Mouse (Mus musculus): ENCODE data around the gene Prpf38b. TPM values are rescaled to one million over a fixed set of nuclear protein-coding genes. Genes with fewer than 3 reads are reported as not detected.
"Not testable (repeated sequence)": the region's sequence is repeated elsewhere in the genome, so short reads cannot be mapped to it uniquely, and the experiment has no call there.

Prpf38b gene
- polyA plus RNA-seq, 1 experiment: 103 TPM

- TF ChIP-seq POLR2A (IDR thresholded peaks at IDR 0.05; ENCODE audit: low read depth, low read length) (no peak), CTCF (IDR thresholded peaks at IDR 0.05; ENCODE audit: borderline replicate concordance, insufficient read depth, low read length) (no peak)
- H3K4me1 ChIP-seq (ENCODE audit: control insufficient read depth, insufficient read depth, low read length): no peaks in the 10 kb centered on the region
- no peak overlapping the region for H3K27ac ChIP-seq (ENCODE audit: insufficient read depth, low read length)
- H3K4me3 ChIP-seq (ENCODE audit: insufficient read depth, low read length): no peak overlapping the region
Measured at GRCm38 (mm10) chr3:108865676-108866075, 45.9 kb downstream of the Prpf38b start.

DNA sequence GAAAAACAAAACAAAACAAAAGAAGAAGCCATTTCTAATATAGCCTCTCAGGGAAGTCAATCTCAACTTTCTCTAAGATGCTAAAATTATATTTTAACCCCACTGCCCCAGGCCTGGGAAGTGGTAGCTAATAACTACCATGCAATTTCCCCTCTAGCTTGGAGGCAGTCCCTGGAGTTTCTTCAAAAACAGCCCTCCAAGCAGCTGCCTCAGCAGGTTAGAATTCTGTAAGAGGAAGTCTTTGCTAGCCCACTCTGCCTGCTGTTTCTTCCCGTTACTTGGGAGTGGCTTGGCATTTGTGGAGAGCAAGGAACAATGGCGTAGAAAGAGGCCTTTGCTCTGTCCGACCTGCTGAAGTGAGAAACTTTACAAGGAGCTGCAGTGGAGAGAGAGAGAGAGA lies 46.4 kb downstream of the Prpf38b start:
- no peak overlapping the region for H3K4me3 ChIP-seq (ENCODE audit: insufficient read depth, low read length)
- H3K4me1 ChIP-seq (ENCODE audit: control insufficient read depth, insufficient read depth, low read length): no peaks in the 10 kb centered on the region
- no peak overlapping the region for H3K27ac ChIP-seq (ENCODE audit: insufficient read depth, low read length)
- no peak for TF ChIP-seq CTCF (IDR thresholded peaks at IDR 0.05; ENCODE audit: borderline replicate concordance, insufficient read depth, low read length)
- TF ChIP-seq POLR2A (IDR thresholded peaks at IDR 0.05; ENCODE audit: low read depth, low read length): no peak

GRCm38 (mm10) chr3:108863091-108863490 lies 48.4 kb downstream of the Prpf38b start:
- Histone ChIP-seq H3K4me3 (ENCODE audit: insufficient read depth, low read length) (no peak overlapping the region), H3K27ac (ENCODE audit: insufficient read depth, low read length) (no peak overlapping the region), H3K4me1 (ENCODE audit: control insufficient read depth, insufficient read depth, low read length) (no peaks in the 10 kb centered on the region)
- no peak for TF ChIP-seq CTCF (IDR thresholded peaks at IDR 0.05; ENCODE audit: borderline replicate concordance, insufficient read depth, low read length)

DNA sequence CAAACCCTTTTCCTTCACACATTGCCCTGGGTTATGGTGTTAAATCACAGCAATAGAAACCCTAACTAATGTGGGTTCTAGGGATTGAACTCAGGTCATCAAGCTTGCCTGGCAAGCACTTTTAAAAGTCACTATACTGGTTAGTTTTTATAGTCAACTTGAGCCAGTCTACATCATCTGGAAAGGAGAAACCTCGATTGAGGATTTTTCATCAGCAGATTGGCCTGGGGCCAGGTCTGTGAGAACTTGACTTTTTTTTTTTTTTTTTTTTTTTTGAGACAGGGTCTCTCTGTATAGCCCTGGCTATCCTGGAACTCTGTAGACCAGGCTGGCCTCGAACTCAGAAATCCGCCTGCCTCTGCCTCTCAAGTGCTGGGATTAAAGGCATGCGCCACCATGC lies 49.2 kb downstream of the Prpf38b start:
- H3K27ac ChIP-seq (ENCODE audit: insufficient read depth, low read length); H3K4me3 ChIP-seq (ENCODE audit: insufficient read depth, low read length): not testable (repeated sequence)

GRCm38 (mm10) chr3:108860786-108861185 lies 50.7 kb downstream of the Prpf38b start:
- peaks cover under 1% of the 10 kb centered on the region; the same call in 1 of the 2 replicates for H3K4me1 ChIP-seq (ENCODE audit: control insufficient read depth, insufficient read depth, low read length)
- H3K4me3 ChIP-seq (ENCODE audit: insufficient read depth, low read length): no peak overlapping the region
- no peak overlapping the region for H3K27ac ChIP-seq (ENCODE audit: insufficient read depth, low read length)
- TF ChIP-seq CTCF (IDR thresholded peaks at IDR 0.05; ENCODE audit: borderline replicate concordance, insufficient read depth, low read length) (no peak), POLR2A (IDR thresholded peaks at IDR 0.05; ENCODE audit: low read depth, low read length) (no peak)

More for the DNA sequence above, 49.2 kb downstream of the Prpf38b start:
- H3K4me1 ChIP-seq (ENCODE audit: control insufficient read depth, insufficient read depth, low read length): not testable (repeated sequence)

GRCm38 (mm10) chr3:108858231-108858770 lies 53.2 kb downstream of the Prpf38b start:
- Histone ChIP-seq H3K4me3 (ENCODE audit: insufficient read depth, low read length) (no peak overlapping the region), H3K27ac (ENCODE audit: insufficient read depth, low read length) (peak overlapping the region; percentile 98), H3K4me1 (ENCODE audit: control insufficient read depth, insufficient read depth, low read length) (peaks cover 7% of the 10 kb centered on the region)
- TF ChIP-seq CTCF (IDR thresholded peaks at IDR 0.05; ENCODE audit: borderline replicate concordance, insufficient read depth, low read length) (no peak), POLR2A (IDR thresholded peaks at IDR 0.05; ENCODE audit: low read depth, low read length) (no peak)

GRCm38 (mm10) chr3:108857714-108858113 lies 53.8 kb downstream of the Prpf38b start:
- no peak overlapping the region for H3K4me3 ChIP-seq (ENCODE audit: insufficient read depth, low read length)
- TF ChIP-seq CTCF (IDR thresholded peaks at IDR 0.05; ENCODE audit: borderline replicate concordance, insufficient read depth, low read length) (no peak), POLR2A (IDR thresholded peaks at IDR 0.05; ENCODE audit: low read depth, low read length) (no peak)
- peak overlapping the region; percentile 98 for H3K27ac ChIP-seq (ENCODE audit: insufficient read depth, low read length)
- peaks cover 7% of the 10 kb centered on the region for H3K4me1 ChIP-seq (ENCODE audit: control insufficient read depth, insufficient read depth, low read length)

- H3K27ac ChIP-seq (ENCODE audit: insufficient read depth, low read length): no peak overlapping the region; the same call in 1 of the 2 replicates
- TF ChIP-seq CTCF (IDR thresholded peaks at IDR 0.05; ENCODE audit: borderline replicate concordance, insufficient read depth, low read length) (no peak), POLR2A (IDR thresholded peaks at IDR 0.05; ENCODE audit: low read depth, low read length) (no peak)
- H3K4me1 ChIP-seq (ENCODE audit: control insufficient read depth, insufficient read depth, low read length): peaks cover 7% of the 10 kb centered on the region
- H3K4me3 ChIP-seq (ENCODE audit: insufficient read depth, low read length): no peak overlapping the region
Measured at GRCm38 (mm10) chr3:108857124-108857470, 54.4 kb downstream of the Prpf38b start.

DNA sequence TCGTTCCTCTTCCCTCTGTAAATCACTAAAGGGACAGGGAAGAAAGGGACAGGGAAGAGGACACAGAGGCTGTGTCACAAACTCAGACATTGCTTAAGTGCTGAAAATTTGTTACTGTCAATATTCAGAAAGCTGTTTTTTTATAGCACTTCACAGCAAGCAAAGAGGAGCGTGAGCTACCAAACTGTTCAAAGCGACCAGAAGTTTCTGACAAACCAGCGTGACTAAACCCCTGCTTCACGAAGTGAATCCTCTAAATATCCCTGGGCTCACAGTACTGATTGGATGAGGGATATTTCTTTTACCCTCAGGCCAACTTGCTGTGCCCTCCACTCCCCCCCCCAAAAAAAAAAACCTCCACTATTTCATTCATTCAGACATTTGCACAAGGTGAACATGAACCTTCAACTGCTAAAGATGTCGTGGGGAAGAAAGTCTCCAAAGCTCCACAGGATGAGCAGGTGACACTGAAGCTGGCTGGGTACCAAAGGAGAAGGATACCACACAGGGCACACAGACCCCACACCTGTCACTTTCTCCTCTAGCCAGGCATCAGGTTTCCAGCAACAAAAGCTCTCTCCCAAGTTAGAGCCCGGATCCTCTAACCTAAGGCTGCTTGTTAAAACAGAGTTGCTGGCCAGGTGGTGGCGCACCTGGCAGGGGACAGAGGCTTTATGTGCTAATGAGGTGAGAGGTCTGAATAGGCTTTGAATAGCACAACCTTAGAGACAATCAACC lies 55.0 kb downstream of the Prpf38b start:
- TF ChIP-seq CTCF (IDR thresholded peaks at IDR 0.05; ENCODE audit: borderline replicate concordance, insufficient read depth, low read length) (no peak), POLR2A (IDR thresholded peaks at IDR 0.05; ENCODE audit: low read depth, low read length) (no peak)
- H3K4me1 ChIP-seq (ENCODE audit: control insufficient read depth, insufficient read depth, low read length): peaks cover 7% of the 10 kb centered on the region
- no peak overlapping the region for H3K4me3 ChIP-seq (ENCODE audit: insufficient read depth, low read length)
- H3K27ac ChIP-seq (ENCODE audit: insufficient read depth, low read length): peak overlapping the region; percentile 72

DNA sequence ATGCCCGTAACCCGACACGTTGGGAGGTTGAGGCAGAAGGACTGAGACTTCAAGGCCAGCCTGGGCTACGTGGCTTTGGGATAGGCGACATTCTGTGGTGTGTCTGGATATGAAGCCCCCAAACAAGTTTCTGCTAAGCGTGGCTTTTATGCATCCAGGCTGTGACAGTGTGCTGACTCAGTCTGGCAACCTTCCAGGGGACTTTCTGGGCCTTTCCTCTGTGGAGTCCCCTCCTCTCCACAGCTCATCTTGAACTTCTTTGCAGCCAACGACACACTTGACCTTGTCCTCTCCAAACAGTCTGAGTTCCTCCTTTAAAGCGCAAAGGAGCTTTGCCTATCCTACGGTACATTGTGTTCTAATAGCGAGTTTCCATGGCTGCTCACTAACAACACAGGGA lies 55.7 kb downstream of the Prpf38b start:
- Histone ChIP-seq H3K27ac (ENCODE audit: insufficient read depth, low read length) (peak overlapping the region; percentile 72), H3K4me3 (ENCODE audit: insufficient read depth, low read length) (no peak overlapping the region), H3K4me1 (ENCODE audit: control insufficient read depth, insufficient read depth, low read length) (peaks cover 7% of the 10 kb centered on the region)
- TF ChIP-seq POLR2A (IDR thresholded peaks at IDR 0.05; ENCODE audit: low read depth, low read length) (no peak), CTCF (IDR thresholded peaks at IDR 0.05; ENCODE audit: borderline replicate concordance, insufficient read depth, low read length) (no peak)
